Mouse (Mus musculus) C2C12 (cell line): Measurements from ENCODE around the gene Rimbp2.

Source experiments
- CEBPB ChIP-seq: IDR thresholded peaks from one replicate; pipeline ENCODE4 v1.6.1; 2011; ENCODE audit warnings: low read depth, mild to moderate bottlenecking, control low read depth, moderate library complexity
- CTCF ChIP-seq: IDR thresholded peaks from one replicate; pipeline ENCODE4 v1.5.1; 2011; ENCODE audit not compliant: control insufficient read depth, insufficient read depth, insufficient read length
- MAX ChIP-seq: IDR thresholded peaks from one replicate; pipeline ENCODE4 v1.6.1; 2011; ENCODE audit warnings: mild to moderate bottlenecking, control low read depth
- MYOG ChIP-seq: IDR thresholded peaks from one replicate; pipeline ENCODE4 v1.6.1; 2011; ENCODE audit not compliant: control insufficient read depth, insufficient read length; ENCODE audit errors: extremely low read depth
- USF1 ChIP-seq: IDR thresholded peaks from one replicate; pipeline ENCODE4 v1.6.1; 2011; ENCODE audit warnings: low read depth, mild to moderate bottlenecking, control low read depth, moderate library complexity

GRCm38 (mm10) chr5:128860907-128861306 is 92.4 kb downstream of the Rimbp2 start:
- TF ChIP-seq CTCF (no peak), MAX (no peak), USF1 (no peak), MYOG (no peak), CEBPB (no peak)
